Mouse (Mus musculus) neural tube, embryonic 11.5 days (tissue): ENCODE measurements at regions not wholly inside any gene's neighbourhood (a gene's known extent, or its start where the extent isn't known, plus 50 kb on each side); places are given as distances from the start of the nearest gene placed in this dataset.

Experiments
- ATAC-seq: fragments of 200-750 bp; cut with Nextera tagmentation; 2 replicates; pipeline ENCODE4 v1.8.0; 2017; ENCODE audit warnings: moderate number of reproducible peaks, mild to moderate bottlenecking, moderate TSS enrichment, moderate library complexity; ENCODE audit not compliant: insufficient read depth, low FRiP score, low TSS enrichment
- DNase-seq: peaks from one replicate; pipeline ENCODE4 v3.0.0-alpha.2; 2015; ENCODE audit warnings: low spot score
- H3K27ac ChIP-seq: fragments of 300-500 bp; sonication (generic); 2 replicates; pipeline ENCODE4 v1.5.1; 2014; ENCODE audit warnings: low read depth, mild to moderate bottlenecking, low read length
- H3K27me3 ChIP-seq: fragments of 300-500 bp; sonication (generic); 2 replicates; pipeline ENCODE4 v1.6.1; 2014; ENCODE audit warnings: mild to moderate bottlenecking, low read length, mixed read lengths; ENCODE audit not compliant: control insufficient read depth, insufficient read depth
- H3K36me3 ChIP-seq: fragments of 300-500 bp; sonication (generic); 2 replicates; pipeline ENCODE4 v1.6.1; 2014; ENCODE audit warnings: mild to moderate bottlenecking, low read length, moderate library complexity, mixed read lengths; ENCODE audit not compliant: control insufficient read depth, insufficient read depth
- H3K4me1 ChIP-seq: fragments of 300-500 bp; sonication (generic); 2 replicates; pipeline ENCODE4 v1.6.1; 2014; ENCODE audit warnings: low read length, mixed read lengths; ENCODE audit not compliant: control insufficient read depth, insufficient read depth
- H3K4me2 ChIP-seq: fragments of 300-500 bp; sonication (generic); 2 replicates; pipeline ENCODE4 v1.6.1; 2014; ENCODE audit warnings: low read depth, mild to moderate bottlenecking, moderate library complexity
- H3K4me3 ChIP-seq: fragments of 300-500 bp; sonication (generic); 2 replicates; pipeline ENCODE4 v1.5.1; 2014; ENCODE audit warnings: low read depth, low read length
- H3K9ac ChIP-seq: fragments of 300-500 bp; sonication (generic); 2 replicates; pipeline ENCODE4 v1.6.1; 2014; ENCODE audit warnings: mild to moderate bottlenecking, low read length
- H3K9me3 ChIP-seq: fragments of 300-500 bp; sonication (generic); 2 replicates; pipeline ENCODE4 v1.6.1; 2016; ENCODE audit warnings: low read length; ENCODE audit not compliant: control insufficient read depth
- WGBS: fragments of 180-500 bp; shearing (Covaris S2); extraction: QIAGEN DNeasy Blood & Tissue Kit; methylation state at CpG from one replicate; pipeline ENCODE4 v1.1.7; 2014; 5-methylcytosine and 5-hydroxymethylcytosine counted together

- Histone ChIP-seq H3K4me1 (no peaks in the 10 kb centered on the region), H3K36me3 (no peaks in the 10 kb centered on the region), H3K4me3 (no peak overlapping the region), H3K27me3 (no peaks in the 10 kb centered on the region), H3K4me2 (no peak overlapping the region), H3K9ac (no peak overlapping the region), H3K9me3 (no peaks in the 10 kb centered on the region), H3K27ac (no peak overlapping the region)
- ATAC-seq (no peak), DNase-seq (no peak)
- 80% methylated on average over 3 of the region's 3 CpGs for WGBS
Observed at GRCm38 (mm10) chr15:31805522-31805921, 203.9 kb downstream of the Fam173b start.

- 81% methylated on average over 5 of the region's 5 CpGs for WGBS
- Histone ChIP-seq H3K9me3 (no peaks in the 10 kb centered on the region), H3K4me3 (no peak overlapping the region), H3K9ac (no peak overlapping the region), H3K27ac (no peak overlapping the region), H3K4me1 (no peaks in the 10 kb centered on the region), H3K4me2 (no peak overlapping the region), H3K36me3 (no peaks in the 10 kb centered on the region), H3K27me3 (no peaks in the 10 kb centered on the region)
- ATAC-seq, result no peak
- no peak for DNase-seq
Observed at GRCm38 (mm10) chr15:31815551-31815950, 213.9 kb downstream of the Fam173b start.

GRCm38 (mm10) chr15:31819219-31819618, 217.6 kb downstream of the Fam173b start:
- ATAC-seq, result no peak
- DNase-seq, result no peak
- WGBS, result 80% methylated on average over 6 of the region's 6 CpGs

GRCm38 (mm10) chr15:31827219-31827618, 225.6 kb downstream of the Fam173b start:
- DNase-seq, result no peak
- Histone ChIP-seq H3K4me2 (no peak overlapping the region), H3K27ac (no peak overlapping the region), H3K27me3 (no peaks in the 10 kb centered on the region), H3K9me3 (no peaks in the 10 kb centered on the region), H3K4me1 (no peaks in the 10 kb centered on the region), H3K4me3 (no peak overlapping the region), H3K9ac (no peak overlapping the region), H3K36me3 (no peaks in the 10 kb centered on the region)
- 92% methylated on average over 6 of the region's 6 CpGs for WGBS
- no peak for ATAC-seq

More at GRCm38 (mm10) chr15:31819219-31819618, 217.6 kb downstream of the Fam173b start:
- Histone ChIP-seq H3K4me1 (no peaks in the 10 kb centered on the region), H3K4me2 (no peak overlapping the region), H3K27me3 (no peaks in the 10 kb centered on the region), H3K4me3 (no peak overlapping the region), H3K9ac (no peak overlapping the region), H3K36me3 (no peaks in the 10 kb centered on the region), H3K9me3 (no peaks in the 10 kb centered on the region), H3K27ac (no peak overlapping the region)

- Histone ChIP-seq H3K4me1 (no peaks in the 10 kb centered on the region), H3K4me3 (no peak overlapping the region), H3K27ac (no peak overlapping the region), H3K36me3 (no peaks in the 10 kb centered on the region), H3K27me3 (no peaks in the 10 kb centered on the region), H3K9me3 (no peaks in the 10 kb centered on the region), H3K4me2 (no peak overlapping the region), H3K9ac (no peak overlapping the region)
- 81% methylated on average over 1 of the region's 1 CpGs for WGBS
- DNase-seq (no peak), ATAC-seq (no peak)
Observed at GRCm38 (mm10) chr15:31841519-31841918, 239.9 kb downstream of the Fam173b start.

GRCm38 (mm10) chr15:31854764-31855163, 253.1 kb downstream of the Fam173b start:
- H3K27ac ChIP-seq, result no peak overlapping the region
- H3K4me2 ChIP-seq, result no peak overlapping the region
- H3K4me3 ChIP-seq, result no peak overlapping the region
- H3K4me1 ChIP-seq, result no peaks in the 10 kb centered on the region
- no peaks in the 10 kb centered on the region for H3K27me3 ChIP-seq
- no peak for DNase-seq
- no peaks in the 10 kb centered on the region for H3K36me3 ChIP-seq
- 82% methylated on average over 5 of the region's 5 CpGs for WGBS
- no peak for ATAC-seq
- no peaks in the 10 kb centered on the region for H3K9me3 ChIP-seq
- no peak overlapping the region for H3K9ac ChIP-seq

- DNase-seq (no peak), ATAC-seq (no peak)
- no peaks in the 10 kb centered on the region for H3K36me3 ChIP-seq
- H3K4me1 ChIP-seq, result no peaks in the 10 kb centered on the region
- H3K4me2 ChIP-seq, result no peak overlapping the region
- H3K27me3 ChIP-seq, result no peaks in the 10 kb centered on the region
- H3K9ac ChIP-seq, result no peak overlapping the region
- H3K4me3 ChIP-seq, result no peak overlapping the region
- no peak overlapping the region for H3K27ac ChIP-seq
- 88% methylated on average over 3 of the region's 3 CpGs for WGBS
- H3K9me3 ChIP-seq, result no peaks in the 10 kb centered on the region
Observed at GRCm38 (mm10) chr15:31855188-31855587, 253.5 kb downstream of the Fam173b start.

GRCm38 (mm10) chr15:31869100-31869499, 267.4 kb downstream of the Fam173b start:
- no peak for DNase-seq
- no peak for ATAC-seq
- 80% methylated on average over 3 of the region's 3 CpGs for WGBS

GRCm38 (mm10) chr15:31869673-31870417, 268.2 kb downstream of the Fam173b start:
- peak; percentile 60 for ATAC-seq
- 47% methylated on average over 14 of the region's 14 CpGs for WGBS
- no peak overlapping the region for H3K9ac ChIP-seq

More at GRCm38 (mm10) chr15:31869100-31869499, 267.4 kb downstream of the Fam173b start:
- no peak overlapping the region for H3K9ac ChIP-seq
- no peak overlapping the region for H3K4me2 ChIP-seq
- no peak overlapping the region for H3K27ac ChIP-seq
- no peaks in the 10 kb centered on the region for H3K36me3 ChIP-seq
- no peaks in the 10 kb centered on the region for H3K4me1 ChIP-seq
- no peak overlapping the region for H3K4me3 ChIP-seq
- H3K27me3 ChIP-seq, result no peaks in the 10 kb centered on the region
- no peaks in the 10 kb centered on the region for H3K9me3 ChIP-seq

More at GRCm38 (mm10) chr15:31869673-31870417, 268.2 kb downstream of the Fam173b start:
- no peak overlapping the region for H3K4me2 ChIP-seq
- H3K4me3 ChIP-seq, result no peak overlapping the region
- H3K36me3 ChIP-seq, result no peaks in the 10 kb centered on the region
- H3K9me3 ChIP-seq, result no peaks in the 10 kb centered on the region
- peak; percentile 37 for DNase-seq
- no peaks in the 10 kb centered on the region for H3K27me3 ChIP-seq
- H3K4me1 ChIP-seq, result no peaks in the 10 kb centered on the region
- no peak overlapping the region for H3K27ac ChIP-seq
